Mouse (Mus musculus) layer of hippocampus, postnatal 14 days (tissue): ENCODE results near the gene Pole3. TPM values are rescaled to one million over a fixed set of nuclear protein-coding genes. Genes with fewer than 3 reads are reported as not detected.

Experiments used
- DNase-seq, 2 experiments: peaks; one replicate each; pipeline ENCODE4 v3.0.0; 2021 to 2022; ENCODE audit warnings: low spot score in 2 of 2, mixed read lengths in 1 of 2
- long read RNA-seq, 2 experiments: library from polyadenylated mRNA; stranded (forward); transcript quantifications; one replicate each; pipeline ENCODE4 v2.0.0; 2021
- total RNA-seq, 2 experiments: library from RNA; stranded (reverse); gene quantifications; 2 replicates each; pipeline ENCODE4 v1.2.3; 2021

Gene Pole3
- 10 to 100 TPM; 23.8 to 26.3 TPM for total RNA-seq
- long read RNA-seq, experiment 1, transcript Pole3-201 (4 exons, 1,805 nt): major isoform, 12 of 13 reads
- long read RNA-seq, experiment 1, partial matches to known transcripts: 1 of 13 reads
- long read RNA-seq, experiment 1, other reads (novel, unspliced or antisense): 0 of 13 reads
- long read RNA-seq, experiment 2, transcript Pole3-201 (4 exons, 1,805 nt): major isoform, 13 of 15 reads
- long read RNA-seq, experiment 2, partial matches to known transcripts: 0 of 15 reads
- long read RNA-seq, experiment 2, other reads (novel, unspliced or antisense): 1 of 15 reads

DNA sequence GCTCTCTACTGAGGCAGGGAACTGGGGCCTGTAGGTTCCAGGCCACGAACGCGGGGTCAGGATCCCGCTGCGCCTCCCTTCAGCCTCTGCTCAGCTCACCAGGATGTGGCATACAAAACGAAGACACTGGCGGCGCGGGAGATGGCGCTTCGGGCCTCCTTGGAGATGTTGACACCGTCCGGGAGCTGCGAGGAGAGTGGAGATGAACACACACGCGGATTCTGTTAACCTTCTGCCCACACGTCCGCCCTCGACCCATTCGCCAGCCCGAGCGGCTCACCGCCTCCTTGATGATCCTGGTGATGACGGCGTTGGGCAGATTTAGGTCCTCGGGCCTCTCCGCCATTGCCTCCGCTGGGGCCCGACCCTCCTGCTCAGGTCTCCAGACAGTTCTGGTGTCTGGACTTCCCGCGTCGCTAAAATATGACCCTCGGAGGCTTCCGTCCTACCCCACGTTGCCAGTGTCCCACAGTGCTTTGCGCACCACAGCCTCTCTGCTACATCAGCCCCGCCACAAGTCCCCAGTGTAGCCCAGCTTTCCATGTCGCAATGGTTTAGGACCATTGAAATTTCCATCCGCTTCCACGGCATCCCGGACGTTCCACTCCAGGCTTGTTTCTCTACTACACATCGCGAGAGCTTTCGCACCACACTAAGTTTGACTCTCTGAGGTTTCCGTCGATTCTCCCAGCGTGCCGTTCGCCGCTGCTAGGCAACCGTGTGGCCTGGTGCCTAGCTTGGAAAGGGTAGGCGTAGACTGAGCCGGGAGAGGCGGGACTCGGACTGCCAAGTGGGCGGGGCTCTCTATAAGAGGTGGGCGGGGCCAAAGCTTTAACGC, at the start of gene Pole3, which contains the start of gene 4933430I17Rik:
Gene Pole3, minus strand, starts transcription at position 418 of the 838 bp plus-strand sequence.
Gene 4933430I17Rik, plus strand, starts transcription at position 719 of the 838 bp plus-strand sequence.
- peak; percentile 98 to 99 for DNase-seq

DNA sequence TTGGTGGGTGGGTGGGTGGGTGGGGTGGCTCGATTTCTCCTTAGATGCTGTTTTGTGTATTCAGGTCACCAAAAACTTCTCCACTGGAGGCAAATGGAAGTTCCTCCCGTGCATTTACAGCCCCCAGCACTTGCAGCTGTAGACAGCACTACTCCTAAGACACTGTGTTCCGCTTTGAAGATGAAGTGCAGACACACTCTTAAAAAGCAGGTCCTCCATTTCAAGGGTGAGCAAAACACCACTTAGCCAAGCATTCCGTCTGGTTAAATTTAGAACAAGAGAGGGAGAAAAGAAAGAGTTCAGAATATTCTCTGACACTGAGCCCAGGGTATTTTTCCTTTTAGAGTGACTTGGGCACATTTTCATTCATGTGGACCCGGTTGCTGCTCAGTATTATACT, 45.2 kb upstream of the Pole3 start:
- no peak for DNase-seq

GRCm38 (mm10) chr4:62569603-62570002, 44.7 kb upstream of the Pole3 start:
- DNase-seq: no peak

DNA sequence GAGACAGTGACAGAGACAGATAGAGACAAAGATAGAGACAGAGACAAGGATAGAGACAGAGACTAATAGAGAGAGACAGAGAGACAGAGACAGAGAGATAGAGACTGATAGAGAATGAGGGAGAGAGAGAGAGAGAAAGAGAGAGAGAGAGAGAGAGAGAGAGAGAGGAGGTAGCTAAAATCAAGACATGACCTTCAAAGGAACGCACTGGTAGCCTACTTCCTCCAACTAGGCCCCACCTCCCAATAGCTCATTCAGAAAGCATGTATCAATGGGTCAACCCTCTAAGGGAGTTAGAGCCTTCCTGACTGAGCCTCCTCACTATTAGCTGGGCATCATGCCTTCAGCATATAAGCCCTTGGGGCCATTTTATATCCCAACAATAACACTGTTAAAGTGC, 43.5 kb upstream of the Pole3 start:
- DNase-seq: no peak

GRCm38 (mm10) chr4:62567696-62568095, 42.8 kb upstream of the Pole3 start:
- DNase-seq: no peak

DNA sequence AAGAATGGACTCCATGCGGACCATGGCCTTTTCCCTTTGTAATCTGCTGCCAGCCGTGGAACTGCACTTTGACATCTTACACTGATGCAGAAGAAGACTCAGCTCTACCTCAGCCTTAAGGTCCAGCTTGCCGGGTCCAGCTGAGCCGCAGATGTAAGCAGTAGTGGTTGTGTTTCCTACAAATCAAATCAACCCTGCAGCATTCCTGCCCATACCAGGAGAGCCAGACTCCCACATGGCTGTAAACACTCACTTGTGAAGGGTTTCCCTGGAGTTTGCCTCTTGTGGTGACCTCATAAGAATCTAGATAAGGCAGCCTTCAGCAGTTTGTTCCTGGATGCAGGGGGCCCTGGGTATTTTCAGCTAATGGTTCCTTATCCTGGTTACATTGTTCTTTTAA, 41.7 kb upstream of the Pole3 start:
- no peak for DNase-seq

DNA sequence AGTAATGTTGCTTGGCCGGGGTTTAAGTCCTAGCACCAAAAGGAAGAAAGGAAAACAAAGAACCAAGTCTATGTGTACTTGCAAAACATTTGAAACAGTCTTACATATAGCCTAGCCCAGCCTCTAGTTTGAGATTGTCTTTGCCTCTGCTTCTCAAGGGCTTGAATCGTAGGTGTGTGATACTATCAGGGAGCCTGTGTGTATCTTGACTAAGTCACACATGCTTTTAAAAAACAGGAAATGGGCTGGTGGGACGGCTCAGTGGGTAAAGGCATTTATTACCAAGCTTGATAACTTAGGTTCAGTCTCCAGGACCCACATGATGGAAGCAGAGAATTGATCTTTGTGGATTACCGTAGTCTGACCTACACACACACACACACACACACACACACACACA, 37.1 kb upstream of the Pole3 start:
- DNase-seq: no peak

DNA sequence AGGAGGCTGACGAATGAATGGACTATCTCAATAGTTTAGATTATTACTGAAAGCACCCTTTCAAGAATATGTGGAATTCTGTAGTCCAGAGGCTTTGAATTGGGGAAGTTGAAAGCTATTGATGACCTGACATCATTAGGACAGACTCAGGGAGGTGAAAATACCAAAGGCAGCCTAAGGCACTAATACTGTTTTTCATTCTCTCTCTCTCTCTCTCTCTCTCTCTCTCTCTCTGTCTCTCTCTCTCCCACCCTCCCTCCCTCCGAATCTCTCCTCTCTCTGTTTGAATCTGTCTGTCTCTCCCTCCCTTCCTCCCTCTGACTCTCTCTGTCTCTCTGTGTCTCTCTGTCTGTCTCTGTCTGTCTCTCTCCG, 36.7 kb upstream of the Pole3 start:
- DNase-seq: no peak

DNA sequence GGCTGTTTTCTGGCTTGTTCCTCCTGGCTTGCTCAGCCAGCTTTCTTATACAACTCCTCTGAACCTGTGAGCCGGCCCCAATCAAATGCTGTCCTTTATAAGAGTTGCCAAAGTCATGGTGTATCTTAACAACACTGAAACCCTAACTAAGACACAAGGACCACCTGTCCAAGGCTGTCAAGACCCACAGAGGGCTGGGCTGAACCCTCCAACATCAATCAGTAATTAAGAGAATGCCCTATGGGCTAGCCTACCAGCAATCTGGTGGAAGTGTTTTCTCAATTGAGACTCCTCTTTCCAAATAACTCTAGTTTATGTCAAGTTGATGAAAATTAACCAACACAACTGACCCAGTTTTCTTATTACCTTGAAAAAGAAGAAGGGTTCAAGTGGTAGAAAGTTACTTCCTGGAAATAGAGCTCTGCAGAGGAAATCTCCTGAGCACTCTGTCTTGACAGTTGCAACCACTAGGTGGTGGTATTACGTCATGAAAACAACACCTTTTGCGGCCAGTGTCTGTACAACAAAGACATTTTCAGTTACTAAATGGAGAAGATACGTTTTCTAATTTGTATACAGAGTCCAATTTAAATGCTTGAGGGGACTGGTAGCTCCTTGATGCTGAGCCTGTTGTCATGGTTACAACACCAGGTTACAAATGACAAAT, 36.2 kb upstream of the Pole3 start:
- peak; percentile 69 to 83 for DNase-seq

- DNase-seq: no peak
Measured at GRCm38 (mm10) chr4:62559797-62560329, 35.0 kb upstream of the Pole3 start, which contains the start of gene Rgs3. Gene Rgs3, plus strand, starts transcription at chr4:62559847.

DNA sequence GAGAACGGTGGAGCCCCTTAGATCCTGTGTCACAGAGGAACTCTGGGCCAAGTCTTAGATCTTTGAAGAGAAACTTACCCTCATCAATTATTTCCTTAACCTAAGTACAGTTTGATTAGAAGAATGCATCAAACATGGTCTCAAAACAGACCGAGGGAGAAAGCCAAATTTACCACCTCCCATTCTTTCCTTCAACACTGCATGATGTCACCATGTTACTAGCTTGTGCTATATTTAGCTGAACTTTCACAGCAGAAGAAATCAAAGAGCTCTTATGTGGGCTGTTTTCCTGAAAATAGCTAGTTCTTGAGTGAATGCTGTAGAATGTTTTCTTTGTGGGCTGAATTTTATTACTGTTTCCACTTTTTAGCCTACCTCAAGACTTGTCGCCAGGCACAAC, 32.6 kb upstream of the Pole3 start:
- no peak for DNase-seq

GRCm38 (mm10) chr4:62551966-62552365, 27.1 kb upstream of the Pole3 start:
- no peak for DNase-seq

DNA sequence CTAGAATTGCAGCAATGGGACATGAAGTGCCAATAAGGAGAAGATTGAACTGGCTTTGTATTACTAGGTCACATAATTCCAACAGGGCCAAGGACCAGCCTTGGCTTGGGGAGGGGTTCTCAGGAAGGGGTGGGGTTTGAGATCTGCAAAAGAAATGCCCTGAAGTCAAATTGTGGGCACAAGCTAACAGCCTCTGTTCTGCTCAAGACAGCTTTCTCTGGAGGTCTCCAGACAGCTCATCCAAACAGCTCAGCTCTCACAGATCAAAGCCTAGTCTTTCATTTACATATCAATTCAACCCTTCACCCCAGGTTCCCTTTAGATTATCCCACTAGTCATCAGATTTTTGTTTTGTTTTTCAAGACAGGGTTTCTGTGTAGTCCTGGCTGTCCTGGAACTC, 19.9 kb upstream of the Pole3 start:
- DNase-seq: no peak

DNA sequence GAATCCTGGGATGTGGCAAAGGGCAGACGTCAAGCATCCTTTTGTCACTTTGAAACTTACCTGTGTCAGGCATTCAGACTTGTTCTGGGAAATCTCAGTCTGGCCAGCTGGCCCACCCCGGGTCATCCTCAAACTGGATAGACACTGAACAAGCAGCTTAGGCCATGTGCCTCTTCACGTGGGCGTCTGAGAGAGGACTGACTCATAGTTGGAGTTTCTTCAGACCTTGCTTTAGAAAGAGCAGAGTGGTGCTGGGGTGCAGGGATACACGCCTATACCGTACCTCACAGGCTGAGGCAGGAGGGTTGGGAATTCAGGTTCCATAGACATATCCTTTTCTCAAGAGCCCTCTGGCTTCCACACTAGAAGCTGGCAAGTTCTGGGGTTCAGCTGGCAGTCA, 18.9 kb upstream of the Pole3 start:
- DNase-seq: no peak

- DNase-seq: peak; percentile 26 to 41
Measured at GRCm38 (mm10) chr4:62541802-62542201, 16.9 kb upstream of the Pole3 start.

DNA sequence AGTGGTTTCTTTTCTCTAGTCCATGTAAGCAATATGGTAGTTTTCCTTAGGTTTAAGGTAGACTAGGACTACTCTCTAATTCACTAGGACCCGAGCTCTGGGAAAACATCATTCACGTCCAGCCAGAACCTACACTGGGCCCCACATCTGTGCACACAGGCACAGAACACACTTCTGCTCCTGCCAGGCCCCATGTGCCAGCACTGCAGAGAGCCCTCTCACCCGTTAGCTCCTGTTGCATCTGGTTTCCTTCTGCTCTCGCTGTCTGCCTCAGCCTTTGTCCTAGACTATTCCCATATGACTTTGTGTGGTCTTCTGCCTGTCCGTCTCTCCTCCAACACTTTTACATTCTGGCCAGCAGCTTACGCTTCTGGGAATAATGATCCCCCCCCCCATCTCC, 8.9 kb upstream of the Pole3 start:
- no peak for DNase-seq

- DNase-seq: no peak
Measured at GRCm38 (mm10) chr4:62527655-62528054, 2.8 kb upstream of the Pole3 start.

GRCm38 (mm10) chr4:62526256-62526655, 1.4 kb upstream of the Pole3 start:
- DNase-seq: no peak

- no peak for DNase-seq
Measured at GRCm38 (mm10) chr4:62525489-62525811, 582 bp upstream of the Pole3 start.

- DNase-seq: no peak
Measured at GRCm38 (mm10) chr4:62520892-62521400, 3.9 kb downstream of the Pole3 start.

DNA sequence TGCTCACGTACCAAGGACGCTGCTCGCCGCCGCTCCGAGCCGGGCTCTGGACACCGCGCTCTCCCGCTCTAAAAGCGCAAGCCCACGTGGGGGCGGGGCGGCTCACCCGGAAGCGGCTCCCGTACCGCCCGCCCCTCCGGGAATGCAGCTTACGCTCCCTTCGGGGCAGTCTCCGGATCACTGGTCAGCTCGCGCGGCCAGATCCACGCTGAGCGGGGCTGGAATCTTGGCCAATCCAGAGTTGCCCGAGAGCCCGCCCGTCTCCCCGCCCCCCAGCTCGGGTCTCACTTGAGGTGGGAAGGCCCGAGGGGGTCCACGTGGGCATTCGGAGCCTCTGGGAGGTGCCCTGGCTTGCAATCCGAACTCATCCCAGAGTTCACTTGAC, 5.0 kb downstream of the Pole3 start, which contains the start of gene Alad:
Gene Alad, minus strand, starts transcription at position 70 of the 385 bp plus-strand sequence.
- peak; percentile 76 for DNase-seq
